Mouse (Mus musculus): Measurements from ENCODE around the gene Gm4131. TPM values are rescaled to one million over a fixed set of nuclear protein-coding genes. Genes with fewer than 3 reads are reported as not detected.

Gm4131 gene
- polyA plus RNA-seq, 1 experiment from 2014 or later = not detected

GRCm38 (mm10) chr14:62555309-62555829 lies 11.4 kb downstream of the Gm4131 start, which contains the start of gene Fam124a:
Gene Fam124a, plus strand, starts transcription at chr14:62555737.
- Histone ChIP-seq H3K27ac (ENCODE audit: low read length) (no peak within 1 kb of the TSS), H3K4me3 (ENCODE audit: low read length) (peak within 1 kb of the TSS; percentile 57), H3K9me3 (ENCODE audit: control insufficient read depth, low read length) (no peaks in the 10 kb centered on the region), H3K4me1 (ENCODE audit: control insufficient read depth, insufficient read depth, low read length) (no peaks in the 10 kb centered on the region; the same call in 1 of the 2 replicates), H3K4me2 (ENCODE audit: low read depth, low read length) (peak within 1 kb of the TSS; percentile 90), H3K36me3 (ENCODE audit: control insufficient read depth, insufficient read depth, low read length) (no peaks in the 10 kb centered on the region), H3K9ac (ENCODE audit: low read depth, low read length) (peak within 1 kb of the TSS; percentile 67), H3K27me3 (replicated peaks; ENCODE audit: control insufficient read depth, insufficient read depth, low read length) (peaks cover 12% of the 10 kb centered on the region; the same call in 1 of the 2 replicates)
- ATAC-seq = peak; percentile 91
- WGBS = under 1% methylated on average over 51 of the region's 51 CpGs

- Histone ChIP-seq H3K4me1 (ENCODE audit: control insufficient read depth, insufficient read depth, low read length) (no peaks in the 10 kb centered on the region; the same call in 1 of the 2 replicates), H3K4me3 (ENCODE audit: low read length) (no peak overlapping the region), H3K27ac (ENCODE audit: low read length) (no peak overlapping the region), H3K4me2 (ENCODE audit: low read depth, low read length) (no peak overlapping the region), H3K9me3 (ENCODE audit: control insufficient read depth, low read length) (no peaks in the 10 kb centered on the region), H3K9ac (ENCODE audit: low read depth, low read length) (no peak overlapping the region), H3K27me3 (replicated peaks; ENCODE audit: control insufficient read depth, insufficient read depth, low read length) (peaks cover 10% of the 10 kb centered on the region; the same call in 1 of the 2 replicates), H3K36me3 (ENCODE audit: control insufficient read depth, insufficient read depth, low read length) (no peaks in the 10 kb centered on the region)
- WGBS = 81% methylated on average over 5 of the region's 5 CpGs
- no peak for ATAC-seq
Measured at GRCm38 (mm10) chr14:62553786-62554185, 12.9 kb downstream of the Gm4131 start.

DNA sequence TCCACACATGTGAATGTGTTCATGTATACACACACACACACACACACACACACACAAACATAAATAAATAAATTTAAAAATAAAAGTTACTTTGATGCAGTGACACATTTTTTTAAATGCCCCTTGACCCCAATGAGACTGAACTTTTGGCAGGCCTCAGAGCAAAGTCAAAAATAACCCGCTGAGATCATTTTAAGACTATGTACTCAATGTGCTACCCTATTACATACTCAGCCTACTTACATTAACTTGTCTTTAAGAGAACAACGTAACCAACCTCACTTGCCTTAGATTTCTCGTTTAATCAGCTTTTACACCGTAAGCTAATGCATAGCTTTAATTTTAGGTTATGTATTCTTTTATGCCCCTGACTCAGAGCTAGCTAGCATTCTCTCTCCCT lies 13.9 kb downstream of the Gm4131 start:
- Histone ChIP-seq H3K27me3 (replicated peaks; ENCODE audit: control insufficient read depth, insufficient read depth, low read length) (peaks cover 10% of the 10 kb centered on the region; the same call in 1 of the 2 replicates), H3K4me1 (ENCODE audit: control insufficient read depth, insufficient read depth, low read length) (no peaks in the 10 kb centered on the region; the same call in 1 of the 2 replicates), H3K4me3 (ENCODE audit: low read length) (no peak overlapping the region), H3K9me3 (ENCODE audit: control insufficient read depth, low read length) (no peaks in the 10 kb centered on the region), H3K9ac (ENCODE audit: low read depth, low read length) (no peak overlapping the region), H3K36me3 (ENCODE audit: control insufficient read depth, insufficient read depth, low read length) (no peaks in the 10 kb centered on the region), H3K4me2 (ENCODE audit: low read depth, low read length) (no peak overlapping the region), H3K27ac (ENCODE audit: low read length) (no peak overlapping the region)
- 88% methylated on average over 4 of the region's 4 CpGs for WGBS
- ATAC-seq = no peak

DNA sequence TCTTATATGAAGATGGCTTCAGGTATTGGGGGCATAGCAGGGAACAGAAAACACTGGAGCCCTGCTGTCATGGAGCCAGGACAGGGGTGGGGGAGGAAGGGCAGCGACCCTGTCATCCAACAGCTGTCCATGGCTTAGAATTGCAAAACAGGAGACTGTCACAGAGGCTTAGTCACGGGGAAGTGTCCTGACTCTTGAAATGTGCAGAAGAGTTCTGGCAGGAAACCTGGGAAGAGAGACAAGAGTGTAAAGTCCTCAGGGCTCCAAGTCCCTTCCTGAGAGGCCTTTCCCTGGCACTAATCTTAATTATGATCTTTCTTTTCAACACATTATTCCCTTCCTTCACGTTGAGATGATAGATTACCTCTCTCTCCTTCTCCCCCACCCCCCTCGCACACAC lies 16.6 kb downstream of the Gm4131 start:
- Histone ChIP-seq H3K4me1 (ENCODE audit: control insufficient read depth, insufficient read depth, low read length) (no peaks in the 10 kb centered on the region), H3K9ac (ENCODE audit: low read depth, low read length) (no peak overlapping the region)

DNA sequence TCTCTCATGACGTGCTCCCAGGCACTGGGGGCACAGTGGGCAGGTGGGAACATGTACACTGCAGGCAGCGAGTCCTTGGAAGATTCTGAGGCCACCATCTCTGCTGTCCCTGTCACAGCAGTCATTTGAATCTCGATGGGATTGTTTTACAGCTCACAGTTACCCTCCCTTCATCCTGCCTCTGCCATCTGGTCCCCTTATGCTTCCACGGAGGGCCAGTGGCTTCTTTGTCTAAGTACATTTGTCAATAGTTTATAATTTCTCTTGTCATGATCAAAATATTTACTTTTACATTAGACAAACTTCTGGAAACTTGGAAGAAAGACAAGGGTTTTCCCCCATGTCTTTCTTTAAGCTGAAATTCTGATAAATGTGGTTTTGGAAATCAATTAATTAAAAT lies 20.0 kb downstream of the Gm4131 start:
- Histone ChIP-seq H3K4me2 (ENCODE audit: low read depth, low read length) (no peak overlapping the region), H3K9ac (ENCODE audit: low read depth, low read length) (no peak overlapping the region), H3K36me3 (ENCODE audit: control insufficient read depth, insufficient read depth, low read length) (no peaks in the 10 kb centered on the region), H3K4me3 (ENCODE audit: low read length) (no peak overlapping the region), H3K4me1 (ENCODE audit: control insufficient read depth, insufficient read depth, low read length) (no peaks in the 10 kb centered on the region), H3K27ac (ENCODE audit: low read length) (no peak overlapping the region), H3K9me3 (ENCODE audit: control insufficient read depth, low read length) (no peaks in the 10 kb centered on the region), H3K27me3 (replicated peaks; ENCODE audit: control insufficient read depth, insufficient read depth, low read length) (no peaks in the 10 kb centered on the region)
- WGBS = 22% methylated on average over 4 of the region's 4 CpGs
- ATAC-seq = no peak

More for the DNA sequence above, 16.6 kb downstream of the Gm4131 start:
- no peaks in the 10 kb centered on the region; the same call in 1 of the 2 replicates for H3K27me3 ChIP-seq (replicated peaks; ENCODE audit: control insufficient read depth, insufficient read depth, low read length)
- no peak overlapping the region for H3K4me3 ChIP-seq (ENCODE audit: low read length)
- no peak overlapping the region for H3K4me2 ChIP-seq (ENCODE audit: low read depth, low read length)
- 0 out of 2 replicates have a peak, but pooled peaks have one; percentile 23 for ATAC-seq
- no peaks in the 10 kb centered on the region for H3K9me3 ChIP-seq (ENCODE audit: control insufficient read depth, low read length)
- no peak overlapping the region for H3K27ac ChIP-seq (ENCODE audit: low read length)
- WGBS = 35% methylated on average over 4 of the region's 4 CpGs
- H3K36me3 ChIP-seq (ENCODE audit: control insufficient read depth, insufficient read depth, low read length) = no peaks in the 10 kb centered on the region

- Histone ChIP-seq H3K9me3 (ENCODE audit: control insufficient read depth, low read length) (no peaks in the 10 kb centered on the region), H3K4me1 (ENCODE audit: control insufficient read depth, insufficient read depth, low read length) (no peaks in the 10 kb centered on the region), H3K9ac (ENCODE audit: low read depth, low read length) (no peak overlapping the region), H3K36me3 (ENCODE audit: control insufficient read depth, insufficient read depth, low read length) (no peaks in the 10 kb centered on the region), H3K4me3 (ENCODE audit: low read length) (no peak overlapping the region), H3K4me2 (ENCODE audit: low read depth, low read length) (no peak overlapping the region), H3K27ac (ENCODE audit: low read length) (no peak overlapping the region), H3K27me3 (replicated peaks; ENCODE audit: control insufficient read depth, insufficient read depth, low read length) (no peaks in the 10 kb centered on the region)
- ATAC-seq = no peak
- 76% methylated on average over 6 of the region's 6 CpGs for WGBS
Measured at GRCm38 (mm10) chr14:62546296-62546695, 20.4 kb downstream of the Gm4131 start.

DNA sequence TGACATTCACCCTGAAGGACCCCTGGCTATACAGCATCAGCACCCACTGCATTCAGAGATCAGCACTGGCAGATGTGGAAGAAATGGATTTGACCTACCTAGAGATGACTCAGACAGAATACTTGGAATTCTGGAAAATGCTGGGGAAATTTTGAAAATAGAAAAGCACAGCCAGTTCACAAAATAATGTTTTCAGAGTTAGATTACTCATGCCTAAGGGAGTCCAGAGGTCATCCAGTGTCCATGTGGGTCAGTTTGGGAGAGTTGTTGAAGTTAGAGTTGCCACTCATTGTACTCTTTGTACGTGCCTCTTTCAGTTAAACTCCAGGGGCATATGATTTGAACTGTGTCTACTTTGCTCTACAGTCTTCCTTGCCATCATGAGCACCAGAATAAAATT lies 25.0 kb downstream of the Gm4131 start:
- 78% methylated on average over 1 of the region's 1 CpGs for WGBS
- Histone ChIP-seq H3K4me1 (ENCODE audit: control insufficient read depth, insufficient read depth, low read length) (no peaks in the 10 kb centered on the region), H3K9ac (ENCODE audit: low read depth, low read length) (no peak overlapping the region), H3K9me3 (ENCODE audit: control insufficient read depth, low read length) (no peaks in the 10 kb centered on the region), H3K36me3 (ENCODE audit: control insufficient read depth, insufficient read depth, low read length) (no peaks in the 10 kb centered on the region), H3K4me3 (ENCODE audit: low read length) (no peak overlapping the region), H3K4me2 (ENCODE audit: low read depth, low read length) (no peak overlapping the region), H3K27me3 (replicated peaks; ENCODE audit: control insufficient read depth, insufficient read depth, low read length) (no peaks in the 10 kb centered on the region), H3K27ac (ENCODE audit: low read length) (no peak overlapping the region)
- no peak for ATAC-seq

DNA sequence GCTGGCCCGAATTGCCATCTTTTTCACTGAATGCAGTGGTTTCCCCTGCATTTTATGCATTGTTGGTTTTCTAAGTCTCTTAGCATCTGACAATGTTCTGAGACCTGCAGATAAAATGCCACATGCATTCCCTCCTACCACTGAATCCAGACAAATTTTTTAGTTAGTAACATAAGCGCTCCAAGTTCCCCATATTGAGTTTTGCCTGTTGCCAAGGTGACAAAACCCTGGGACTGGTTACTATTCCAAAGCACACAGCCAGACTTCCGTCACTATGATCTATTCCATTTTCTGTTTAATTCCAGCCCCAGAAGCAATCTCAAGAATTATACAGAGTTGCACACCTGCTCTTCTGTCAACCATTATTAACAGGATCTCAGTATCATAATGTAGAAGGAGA lies 26.9 kb downstream of the Gm4131 start:
- Histone ChIP-seq H3K27ac (ENCODE audit: low read length) (no peak overlapping the region), H3K9me3 (ENCODE audit: control insufficient read depth, low read length) (no peaks in the 10 kb centered on the region), H3K36me3 (ENCODE audit: control insufficient read depth, insufficient read depth, low read length) (no peaks in the 10 kb centered on the region), H3K27me3 (replicated peaks; ENCODE audit: control insufficient read depth, insufficient read depth, low read length) (no peaks in the 10 kb centered on the region), H3K9ac (ENCODE audit: low read depth, low read length) (no peak overlapping the region), H3K4me1 (ENCODE audit: control insufficient read depth, insufficient read depth, low read length) (no peaks in the 10 kb centered on the region), H3K4me2 (ENCODE audit: low read depth, low read length) (no peak overlapping the region), H3K4me3 (ENCODE audit: low read length) (no peak overlapping the region)
- WGBS = 60% methylated on average over 3 of the region's 3 CpGs
- ATAC-seq = no peak

DNA sequence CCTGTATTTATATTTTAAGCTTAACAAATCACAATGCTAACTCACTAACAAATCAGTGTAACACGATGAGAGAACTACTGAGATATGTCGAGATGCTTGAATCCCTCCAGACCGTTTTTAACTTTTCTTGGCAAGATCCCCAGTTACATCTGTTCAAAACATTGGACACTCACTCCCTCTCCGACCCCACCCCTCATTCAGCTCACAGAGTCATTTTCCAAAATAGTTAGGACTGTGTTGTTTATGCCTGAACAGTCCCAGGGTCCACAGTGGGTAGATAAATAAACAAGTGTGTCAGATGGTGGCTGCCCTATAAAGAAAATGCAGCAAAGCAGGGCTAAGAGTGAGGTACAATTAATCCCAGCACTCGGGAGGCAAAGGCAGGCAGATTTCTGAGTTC lies 29.7 kb downstream of the Gm4131 start:
- H3K27me3 ChIP-seq (replicated peaks; ENCODE audit: control insufficient read depth, insufficient read depth, low read length) = no peaks in the 10 kb centered on the region
- H3K4me3 ChIP-seq (ENCODE audit: low read length) = no peak overlapping the region
- no peaks in the 10 kb centered on the region for H3K36me3 ChIP-seq (ENCODE audit: control insufficient read depth, insufficient read depth, low read length)
- H3K4me2 ChIP-seq (ENCODE audit: low read depth, low read length) = no peak overlapping the region
- no peak overlapping the region for H3K9ac ChIP-seq (ENCODE audit: low read depth, low read length)
- WGBS = 46% methylated on average over 5 of the region's 5 CpGs
- H3K27ac ChIP-seq (ENCODE audit: low read length) = no peak overlapping the region
- H3K4me1 ChIP-seq (ENCODE audit: control insufficient read depth, insufficient read depth, low read length) = no peaks in the 10 kb centered on the region
- H3K9me3 ChIP-seq (ENCODE audit: control insufficient read depth, low read length) = no peaks in the 10 kb centered on the region
- ATAC-seq = no peak

DNA sequence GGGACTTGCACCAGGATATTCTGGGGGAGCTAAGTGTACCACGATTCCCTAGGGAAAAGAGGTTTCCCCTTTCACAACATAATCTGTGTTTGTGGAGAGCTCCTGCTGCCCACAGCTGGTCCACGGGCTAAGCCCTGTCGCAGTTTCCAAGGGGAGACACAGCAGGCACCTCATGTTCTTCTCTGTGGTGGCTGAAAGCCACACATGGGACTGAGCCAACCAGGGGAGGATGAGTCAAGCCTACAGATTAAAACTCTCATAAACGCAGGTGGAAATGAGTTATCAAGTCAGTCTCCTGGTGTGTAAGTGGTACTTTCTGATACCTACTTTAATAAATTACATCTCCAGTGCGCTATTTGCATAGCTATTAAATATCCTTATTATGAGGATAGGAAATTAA lies 30.6 kb downstream of the Gm4131 start:
- Histone ChIP-seq H3K9ac (ENCODE audit: low read depth, low read length) (no peak overlapping the region), H3K4me2 (ENCODE audit: low read depth, low read length) (no peak overlapping the region), H3K4me1 (ENCODE audit: control insufficient read depth, insufficient read depth, low read length) (no peaks in the 10 kb centered on the region), H3K27me3 (replicated peaks; ENCODE audit: control insufficient read depth, insufficient read depth, low read length) (no peaks in the 10 kb centered on the region), H3K27ac (ENCODE audit: low read length) (no peak overlapping the region), H3K9me3 (ENCODE audit: control insufficient read depth, low read length) (no peaks in the 10 kb centered on the region), H3K4me3 (ENCODE audit: low read length) (no peak overlapping the region), H3K36me3 (ENCODE audit: control insufficient read depth, insufficient read depth, low read length) (no peaks in the 10 kb centered on the region)
- no peak for ATAC-seq
- WGBS = 60% methylated on average over 5 of the region's 5 CpGs
